Comparison of ENCODE assay signal across 9 mouse cellular contexts in the genomic region with DNA sequence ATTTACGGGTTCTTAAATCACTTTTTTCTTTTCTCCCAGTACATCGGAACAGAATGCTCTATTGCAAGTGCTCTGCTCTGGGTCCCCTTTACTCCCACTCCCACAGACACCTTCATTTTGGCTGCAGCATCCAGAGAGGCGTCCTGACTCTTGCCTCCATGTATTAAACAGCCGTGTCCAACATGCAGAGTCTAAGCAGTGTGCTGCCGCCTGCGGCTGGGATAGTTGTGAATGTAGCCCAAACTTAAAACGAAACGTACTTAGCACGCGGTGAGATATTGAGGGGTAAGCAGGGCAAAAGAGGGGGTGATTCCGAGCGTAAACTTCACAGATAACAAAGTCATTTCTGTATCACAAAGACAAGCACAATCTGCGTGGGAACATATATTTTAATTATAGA. TPM values are rescaled to one million over a fixed set of nuclear protein-coding genes. Genes with fewer than 3 reads are reported as not detected.
DNase-seq lines count a peak whose midpoint lies in the region; ATAC-seq and TF ChIP-seq lines count a peak whose summit lies in the region.
"Had no signal": no experiment of that assay in that cellular context is flagged by ENCODE, and none has a peak within 500 bp of the region (broad histone marks: within the 10 kb centered on the region; RNA-seq: fewer than 3 reads in every experiment).

No protein-coding gene starts in this region.

- no peak overlapping the region for H3K27ac ChIP-seq in left cerebral cortex, adult 2 months
- no peak overlapping the region for H3K27ac ChIP-seq in forebrain, embryonic 13.5 days
- H3K27ac ChIP-seq in hindbrain, embryonic 16.5 days (ENCODE audit: low read depth, low read length): no peak overlapping the region
- H3K27ac ChIP-seq in stomach, embryonic 15.5 days: peak overlapping the region; percentile 78

- ATAC-seq in forebrain, embryonic 13.5 days: no peak
- ATAC-seq in hindbrain, embryonic 16.5 days: peak; percentile 49; the same call in 1 of the 2 replicates
- no peak for ATAC-seq in stomach, embryonic 15.5 days (ENCODE audit: insufficient read depth, low FRiP score, low read depth)

- no peak for TF ChIP-seq POLR2A in lung, adult 2 months (IDR thresholded peaks at IDR 0.05; ENCODE audit: borderline replicate concordance, extremely low read depth, low read depth, low read length)

- no peak overlapping the region for H3K9ac ChIP-seq in forebrain, embryonic 13.5 days
- no peak overlapping the region for H3K9ac ChIP-seq in hindbrain, embryonic 16.5 days (ENCODE audit: low read depth, low read length)
- peak overlapping the region; percentile 10; the same call in 1 of the 2 replicates for H3K9ac ChIP-seq in stomach, embryonic 15.5 days

- peaks cover 15% of the 10 kb centered on the region for H3K4me1 ChIP-seq in forebrain, embryonic 13.5 days
- peaks cover 11% of the 10 kb centered on the region for H3K4me1 ChIP-seq in hindbrain, embryonic 16.5 days (ENCODE audit: control insufficient read depth, insufficient read depth, low read depth, low read length)
- H3K4me1 ChIP-seq in lung, adult 2 months (ENCODE audit: control insufficient read depth, insufficient read depth, low read length): peaks cover 4% of the 10 kb centered on the region
- 0 out of 2 replicates have a peak, but pooled peaks cover 3% of the 10 kb centered on the region for H3K4me1 ChIP-seq in stomach, embryonic 15.5 days

- intact Hi-C loops in left cerebral cortex, adult 2 months (cut with DNase I): no loop called here

- H3K4me3 ChIP-seq in left cerebral cortex, adult 2 months: peak overlapping the region; percentile 42
- H3K4me3 ChIP-seq in forebrain, embryonic 13.5 days: peak overlapping the region; percentile 38
- H3K4me3 ChIP-seq in hindbrain, embryonic 16.5 days (ENCODE audit: low read length): peak overlapping the region; percentile 44
- H3K4me3 ChIP-seq in lung, adult 2 months (replicated peaks; ENCODE audit: extremely low read depth, low read depth, low read length): peak overlapping the region; percentile 66
- peak overlapping the region; percentile 44 for H3K4me3 ChIP-seq in stomach, embryonic 15.5 days (replicated peaks)

- H3K4me2 ChIP-seq in forebrain, embryonic 13.5 days: peak overlapping the region; percentile 81
- peak overlapping the region; percentile 91 for H3K4me2 ChIP-seq in hindbrain, embryonic 16.5 days (ENCODE audit: low read length)
- H3K4me2 ChIP-seq in stomach, embryonic 15.5 days: peak overlapping the region; percentile 73

- no peaks in the 10 kb centered on the region for H3K36me3 ChIP-seq in forebrain, embryonic 13.5 days (ENCODE audit: poor library complexity, severe bottlenecking)
- no peaks in the 10 kb centered on the region for H3K36me3 ChIP-seq in hindbrain, embryonic 16.5 days (ENCODE audit: control insufficient read depth, insufficient read depth, low read length)
- H3K36me3 ChIP-seq in stomach, embryonic 15.5 days: no peaks in the 10 kb centered on the region
- H3K36me3 ChIP-seq: G1E had no signal

- H3K27me3 ChIP-seq in forebrain, embryonic 13.5 days: peaks cover 22% of the 10 kb centered on the region; the same call in 1 of the 2 replicates
- no peaks in the 10 kb centered on the region for H3K27me3 ChIP-seq in hindbrain, embryonic 16.5 days (replicated peaks; ENCODE audit: control insufficient read depth, insufficient read depth, low read length)
- H3K27me3 ChIP-seq in stomach, embryonic 15.5 days (replicated peaks): no peaks in the 10 kb centered on the region

- WGBS in forebrain, embryonic 13.5 days: 8% methylated on average over 13 of the region's 13 CpGs
- 16% methylated on average over 13 of the region's 13 CpGs for WGBS in hindbrain, embryonic 16.5 days
- WGBS in lung, adult 2 months: 7% methylated on average over 13 of the region's 13 CpGs
- 5% methylated on average over 13 of the region's 13 CpGs for WGBS in stomach, embryonic 15.5 days

- peak; percentile 6; the same call in 1 of the 2 replicates for TF ChIP-seq CTCF in left cerebral cortex, adult 2 months (IDR thresholded peaks at IDR 0.05)
- TF ChIP-seq CTCF in lung, adult 2 months (IDR thresholded peaks at IDR 0.05; ENCODE audit: insufficient read depth, low read length): 0 out of 2 replicates have a peak, but pooled peaks have one; percentile 16

- peak in 1 of 2 experiments; percentile 15 for DNase-seq in left cerebral cortex, adult 2 months (ENCODE audit: extremely low spot score in 1 of 2, low spot score in 2 of 2)
- no peak for DNase-seq in left cerebral cortex, adult 11 months (ENCODE audit: low spot score)
- no peak for DNase-seq in lung, adult 2 months
- DNase-seq in thymus, postnatal 10 days (ENCODE audit: low spot score in 2 of 2): no peak
- DNase-seq in thymus, adult 18-20 months: no peak

- H3K9me3 ChIP-seq in forebrain, embryonic 13.5 days (replicated peaks): peaks cover 7% of the 10 kb centered on the region; the same call in 1 of the 2 replicates
- H3K9me3 ChIP-seq in hindbrain, embryonic 16.5 days (ENCODE audit: control insufficient read depth, low read length): peaks cover 2% of the 10 kb centered on the region; the same call in 1 of the 2 replicates
- no peaks in the 10 kb centered on the region for H3K9me3 ChIP-seq in stomach, embryonic 15.5 days
- H3K9me3 ChIP-seq: G1E had no signal

RNA-seq across cellular contexts. Expression of gene Pdlim3, which starts 0.7 kb away (rescaled TPM):
- total RNA-seq in left cerebral cortex, adult 2 months (2021): 1 to 10 TPM; 2.2 to 2.4 TPM
- polyA plus RNA-seq in forebrain, embryonic 13.5 days (2015; fragmentation: Nextera tagmentation; extraction: Ambion mirVana): 11.7 and 16.8 TPM in 2 replicates
- polyA plus RNA-seq in hindbrain, embryonic 16.5 days (2015; fragmentation: Nextera tagmentation; extraction: Ambion mirVana): 19.7 and 27.2 TPM in 2 replicates
- 30.8 and 63.1 TPM in 2 replicates for polyA plus RNA-seq in lung, adult 2 months (2012; rRNA removed)
- 146 and 158 TPM in 2 replicates for polyA plus RNA-seq in stomach, embryonic 15.5 days (2015; fragmentation: Nextera tagmentation; extraction: Ambion mirVana)
- polyA plus RNA-seq: G1E had no signal

RNA-seq across cellular contexts. Expression of gene Ccdc110, which starts 49.9 kb away (rescaled TPM):
- 1 to 10 TPM in 1 of 2 experiments, under 1 TPM in 1; 0.84 to 1.3 TPM for total RNA-seq in left cerebral cortex, adult 2 months (2021)
- 0.09 and 0.13 TPM in 2 replicates for polyA plus RNA-seq in forebrain, embryonic 13.5 days (2015; fragmentation: Nextera tagmentation; extraction: Ambion mirVana)
- 0.19 and 0.20 TPM in 2 replicates for polyA plus RNA-seq in hindbrain, embryonic 16.5 days (2015; fragmentation: Nextera tagmentation; extraction: Ambion mirVana)
- 0.14 TPM in 1 of 2 replicates, not detected in the other for polyA plus RNA-seq in lung, adult 2 months (2012; rRNA removed)
- polyA plus RNA-seq in stomach, embryonic 15.5 days (2015; fragmentation: Nextera tagmentation; extraction: Ambion mirVana): not detected in 2 replicates
- total RNA-seq: G1E had no signal
- polyA plus RNA-seq: G1E had no signal
